Mouse (Mus musculus) layer of hippocampus, adult 9-10 months (tissue): ENCODE measurements at regions not wholly inside any gene's neighbourhood (a gene's known extent, or its start where the extent isn't known, plus 50 kb on each side); places are given as distances from the start of the nearest gene placed in this dataset.
A peak's percentile ranks its signal among the peaks of the same experiment; 100 is the strongest.

Experiments
- DNase-seq: peaks from one replicate; pipeline ENCODE4 v3.0.0; 2022; ENCODE audit warnings: low spot score

DNA sequence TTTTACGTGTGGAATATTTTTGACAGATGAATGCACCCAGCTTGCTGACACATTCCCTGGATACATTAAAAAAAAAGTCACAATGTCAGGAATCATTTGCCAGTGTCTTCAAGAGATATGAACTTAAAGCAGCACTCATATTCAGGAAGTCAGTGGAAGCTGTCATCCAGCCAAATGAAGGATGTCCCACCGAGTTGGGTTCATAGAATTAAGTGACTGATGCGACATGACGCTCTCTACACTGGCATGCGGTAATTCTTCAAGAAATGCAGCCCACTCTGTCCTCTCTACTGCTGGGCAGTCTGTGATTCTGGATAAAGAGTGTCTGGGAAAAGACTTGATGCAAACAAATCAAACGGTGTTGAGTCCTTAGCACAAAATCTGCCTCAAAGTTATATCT is 463.9 kb downstream of the 1700129C05Rik start:
- no peak for DNase-seq

- DNase-seq, result no peak
Measured at GRCm38 (mm10) chr14:58678126-58678656, 464.5 kb downstream of the 1700129C05Rik start.

DNA sequence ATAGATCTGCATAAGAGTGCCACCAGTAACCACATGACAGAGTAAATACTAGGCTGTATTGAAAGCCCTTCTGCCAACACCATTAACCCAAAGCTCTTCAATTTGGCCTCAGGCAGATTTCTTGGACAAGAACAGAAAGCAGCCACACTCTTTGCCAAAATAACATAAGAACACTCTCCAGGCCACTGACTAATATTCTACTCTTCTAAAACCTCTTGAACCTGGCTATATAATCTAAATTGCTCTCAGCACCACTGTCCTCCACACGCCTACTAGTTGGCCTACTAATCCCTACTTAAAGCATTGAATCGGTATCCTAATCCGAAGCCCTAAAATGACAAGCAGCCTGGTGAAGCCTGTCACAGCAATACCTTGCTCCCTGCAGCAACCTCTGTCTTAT is 467.5 kb downstream of the 1700129C05Rik start:
- DNase-seq, result no peak

GRCm38 (mm10) chr14:58663946-58664345 is 478.7 kb downstream of the 1700129C05Rik start:
- DNase-seq, result no peak

- DNase-seq, result no peak
Measured at GRCm38 (mm10) chr14:58662601-58663000, 480.1 kb downstream of the 1700129C05Rik start.

- DNase-seq, result no peak
Measured at GRCm38 (mm10) chr14:58661416-58661815, 481.3 kb downstream of the 1700129C05Rik start.

GRCm38 (mm10) chr14:58657263-58657662 is 485.4 kb downstream of the 1700129C05Rik start:
- no peak for DNase-seq

DNA sequence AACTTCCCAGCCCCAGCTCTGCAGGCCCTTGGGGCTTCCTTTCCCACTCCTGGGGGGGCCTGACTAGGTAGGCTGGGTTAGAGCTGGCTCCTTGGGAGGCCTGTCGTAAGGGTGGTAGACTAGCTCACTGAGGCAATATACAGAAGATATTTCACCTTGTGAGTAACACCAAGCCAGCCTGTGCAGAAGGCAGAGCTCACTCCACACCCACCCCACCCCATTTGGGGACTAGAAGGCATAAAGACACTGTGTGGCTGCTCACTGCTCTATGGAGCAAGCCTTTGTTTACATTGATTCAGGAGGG is 485.8 kb downstream of the 1700129C05Rik start:
- no peak for DNase-seq

- no peak for DNase-seq
Measured at GRCm38 (mm10) chr14:58656212-58656934, 486.3 kb downstream of the 1700129C05Rik start.

- no peak for DNase-seq
Measured at GRCm38 (mm10) chr14:58653026-58653425, 489.7 kb downstream of the 1700129C05Rik start.

- no peak for DNase-seq
Measured at GRCm38 (mm10) chr14:58652004-58652403, 490.7 kb downstream of the 1700129C05Rik start.

GRCm38 (mm10) chr14:58651210-58651609 is 491.5 kb downstream of the 1700129C05Rik start:
- DNase-seq, result peak; percentile 3

DNA sequence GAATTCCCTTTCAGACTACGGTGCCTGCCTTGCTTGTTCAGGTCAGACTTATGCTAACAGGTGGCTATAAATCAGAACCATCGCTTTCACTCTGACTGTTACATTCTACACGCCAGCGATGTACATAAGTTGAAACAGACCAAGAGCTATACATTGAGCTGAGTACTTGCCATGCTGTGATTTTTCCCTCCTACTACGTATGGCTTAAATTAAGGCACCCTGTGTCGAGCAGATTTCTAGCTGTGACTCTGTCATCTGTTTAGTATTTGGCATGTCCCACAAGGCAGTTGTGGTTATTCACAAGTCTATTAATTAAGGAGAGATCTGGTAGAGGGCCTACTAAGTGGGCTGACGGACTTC is 504.4 kb downstream of the 1700129C05Rik start:
- DNase-seq, result no peak

DNA sequence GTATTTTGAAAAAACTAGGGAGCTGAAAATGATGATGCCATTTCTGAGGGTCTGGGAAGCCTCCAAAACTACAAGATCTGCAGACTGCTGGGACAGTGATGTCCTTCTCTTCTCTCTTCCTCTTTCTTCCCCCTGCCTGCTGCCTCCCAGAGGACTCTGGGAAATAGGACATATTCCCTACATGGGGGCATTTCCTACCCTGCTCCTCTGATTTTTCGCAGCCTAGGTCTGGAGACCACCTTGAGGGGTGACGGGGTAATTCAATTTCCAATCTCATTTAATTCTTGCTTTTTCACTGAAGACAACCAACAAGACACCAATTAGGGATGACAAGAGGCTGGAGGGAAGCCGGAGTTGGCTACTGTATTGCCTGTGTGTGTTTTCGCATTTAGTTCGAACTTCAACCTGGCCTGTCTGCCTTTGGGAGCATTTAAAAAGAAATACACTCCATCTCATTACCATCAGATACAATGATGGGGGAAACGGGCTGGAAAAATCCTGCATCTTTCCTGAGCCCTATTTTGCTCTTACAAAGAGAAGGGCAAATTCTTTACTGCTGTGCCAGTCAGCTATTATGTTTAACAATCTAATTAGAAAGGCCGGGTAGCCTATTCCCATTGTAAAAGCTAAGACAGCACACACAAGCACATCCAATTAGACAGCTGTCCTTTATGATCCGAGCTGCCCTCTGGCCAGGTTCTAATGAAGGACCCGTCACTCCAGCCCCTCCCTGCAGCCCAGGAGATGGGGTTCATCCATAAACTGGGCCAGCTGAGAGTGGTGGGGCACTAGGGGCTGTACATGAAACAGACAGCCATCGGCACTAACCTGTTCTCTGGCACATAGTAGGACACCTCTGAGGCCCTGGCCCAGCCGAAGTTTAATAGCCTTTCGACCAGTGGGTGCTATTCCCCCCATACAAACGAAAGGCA is 505.0 kb downstream of the 1700129C05Rik start:
- no peak for DNase-seq

DNA sequence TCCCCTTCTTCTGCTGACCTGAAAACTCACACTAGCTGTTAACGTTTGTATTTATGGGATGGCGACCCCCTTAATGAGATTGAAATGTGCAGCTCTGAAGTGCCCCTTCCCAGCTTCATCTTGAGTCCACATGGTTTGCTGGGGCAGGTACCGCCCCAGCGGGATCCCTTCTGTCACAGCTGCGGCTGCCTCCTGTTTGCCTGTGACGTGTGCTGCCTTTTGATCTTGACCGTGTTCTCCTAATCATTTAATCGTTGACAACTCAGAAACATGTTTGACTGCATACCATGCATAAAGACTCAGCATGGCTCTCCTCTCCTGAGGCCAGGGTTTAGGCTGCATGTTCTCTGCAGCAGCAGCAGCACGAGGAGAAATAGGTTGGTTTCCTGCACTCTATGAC is 511.5 kb downstream of the 1700129C05Rik start:
- DNase-seq, result no peak

DNA sequence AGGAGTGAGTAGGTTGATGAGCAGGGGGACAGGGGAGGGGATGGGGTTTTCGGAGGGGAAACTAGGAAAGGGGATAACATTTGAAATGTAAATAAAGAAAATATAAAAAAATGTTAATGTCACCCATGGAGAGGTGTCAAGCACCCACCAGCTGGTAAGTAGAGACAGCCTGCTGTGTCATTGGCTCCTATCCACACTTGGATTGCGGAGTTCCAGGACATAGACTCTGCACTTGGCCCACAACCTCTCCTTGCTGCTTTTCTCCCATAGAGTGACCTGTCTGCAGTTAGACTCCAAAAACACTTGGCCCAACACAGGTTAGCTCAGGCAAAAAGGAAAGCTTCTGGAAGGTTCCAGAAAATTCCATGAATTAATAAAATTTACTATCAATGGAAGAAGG is 514.4 kb downstream of the 1700129C05Rik start:
- DNase-seq, result no peak

DNA sequence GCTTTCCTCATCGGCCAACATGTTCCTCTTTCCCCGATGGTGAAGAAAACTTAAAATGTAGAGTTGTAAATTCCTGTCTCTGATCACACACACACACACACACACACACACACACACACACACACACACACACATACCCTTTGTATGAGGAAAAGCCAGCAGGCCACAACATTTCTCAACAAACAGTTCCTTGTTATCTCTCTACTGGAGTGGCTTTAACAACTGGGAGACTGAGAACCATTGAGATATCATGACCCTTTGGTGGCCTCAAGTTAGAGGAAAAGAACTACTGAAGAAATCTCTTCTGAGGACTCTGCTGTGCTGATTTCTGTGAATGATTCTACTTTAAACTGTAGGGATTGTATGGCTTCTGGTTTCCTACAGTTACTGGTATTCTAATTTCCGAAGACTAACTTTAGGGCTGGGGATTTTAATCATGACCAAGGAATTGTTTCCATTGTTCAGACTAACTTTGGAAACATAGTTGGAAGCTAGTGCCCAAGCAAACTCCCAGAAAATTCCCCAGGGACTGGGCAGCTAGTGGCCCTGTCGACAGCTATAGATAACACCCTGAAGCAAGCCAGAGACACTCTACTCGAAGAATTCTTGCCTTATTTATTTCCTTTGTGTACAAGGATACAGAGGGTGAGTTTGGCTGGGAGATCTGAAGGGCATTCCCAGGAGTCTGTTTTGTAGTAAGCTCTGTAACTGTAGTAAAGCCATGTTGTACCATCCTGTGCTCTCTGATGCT is 516.0 kb downstream of the 1700129C05Rik start:
- no peak for DNase-seq

GRCm38 (mm10) chr14:58620186-58620585 is 522.5 kb downstream of the 1700129C05Rik start:
- no peak for DNase-seq

DNA sequence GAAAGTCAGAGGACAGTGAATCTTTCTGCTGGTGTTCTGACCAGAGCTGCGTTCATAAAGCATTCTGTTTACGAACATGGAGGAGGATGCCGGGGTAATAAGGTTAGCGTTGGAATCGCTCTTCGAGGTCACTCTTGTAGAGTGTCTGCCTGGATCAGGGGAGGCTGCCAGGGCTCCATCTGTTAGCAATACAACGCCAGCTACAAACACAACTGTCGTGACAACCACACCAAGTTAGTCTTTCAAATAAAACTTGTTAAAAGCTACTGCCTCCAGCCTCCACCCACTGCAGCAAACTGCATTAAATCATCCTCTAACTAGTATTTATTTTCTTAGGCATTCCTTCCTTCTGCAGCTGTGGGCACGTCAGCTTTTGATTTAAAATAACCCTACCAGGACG is 525.0 kb downstream of the 1700129C05Rik start:
- no peak for DNase-seq

DNA sequence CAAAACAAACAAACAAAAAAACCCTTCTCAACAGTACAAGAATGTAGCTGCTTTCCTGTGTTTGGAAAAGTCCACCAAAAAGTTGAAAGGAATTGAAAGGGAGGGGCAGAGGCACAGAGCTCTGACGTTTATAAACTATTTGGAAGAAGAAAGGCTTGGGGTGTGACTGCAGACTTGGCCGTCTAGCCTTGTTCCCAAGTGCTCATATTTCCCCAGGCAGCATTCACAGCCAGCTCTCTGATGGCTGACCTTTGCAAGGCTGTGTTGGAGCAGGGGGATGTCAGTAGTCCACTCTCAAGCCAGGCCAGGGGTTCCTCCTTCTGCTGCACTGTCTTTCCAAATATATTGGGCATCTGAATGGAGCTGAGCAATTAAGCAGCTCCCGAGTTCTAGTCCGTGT is 534.5 kb downstream of the 1700129C05Rik start:
- no peak for DNase-seq

DNA sequence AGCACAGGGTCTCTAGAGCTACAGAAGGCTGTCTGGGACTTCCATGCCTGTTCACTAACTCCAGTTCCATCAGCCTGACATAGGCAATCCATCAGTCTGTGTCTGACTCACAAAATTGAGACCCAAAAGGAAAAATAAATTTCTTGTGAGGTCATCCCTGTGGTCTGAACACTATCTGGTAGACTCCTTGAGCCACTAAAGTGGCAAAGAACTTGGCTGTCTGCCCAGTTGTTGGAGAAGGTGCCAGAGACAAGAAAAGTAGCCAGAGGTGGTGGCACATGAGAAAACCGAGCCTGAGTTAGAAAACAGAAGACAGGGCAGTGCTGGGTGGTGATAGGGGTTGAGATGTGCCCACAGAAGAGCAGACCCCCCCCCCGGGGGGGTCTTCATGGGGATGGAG is 535.0 kb downstream of the 1700129C05Rik start:
- no peak for DNase-seq

DNA sequence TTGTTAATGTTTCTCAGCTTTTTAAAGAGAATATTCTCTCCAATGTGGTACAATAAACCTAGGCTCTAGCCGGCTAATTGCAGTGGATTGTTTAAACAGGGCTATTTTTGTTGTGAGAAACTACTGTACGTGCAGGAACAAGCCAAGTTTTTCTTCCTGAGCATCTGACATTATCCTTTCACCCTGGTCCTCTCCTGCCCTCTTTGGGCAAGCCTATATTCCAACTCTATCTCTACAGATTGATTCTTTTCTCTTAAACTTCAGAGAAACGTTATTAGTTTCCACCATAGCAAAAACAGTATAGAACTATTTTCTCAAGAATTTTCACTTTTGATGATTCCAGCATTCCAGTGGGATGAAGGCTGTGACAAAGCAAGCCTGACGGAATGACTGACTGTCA is 535.2 kb downstream of the Fgf9 start:
- no peak for DNase-seq
